Mouse (Mus musculus): Measurements from ENCODE around the gene Gabrg3. TPM values are rescaled to one million over a fixed set of nuclear protein-coding genes. Genes with fewer than 3 reads are reported as not detected.

Gene Gabrg3
- polyA plus RNA-seq, 1 experiment from 2014 or later: 0.46 TPM

DNA sequence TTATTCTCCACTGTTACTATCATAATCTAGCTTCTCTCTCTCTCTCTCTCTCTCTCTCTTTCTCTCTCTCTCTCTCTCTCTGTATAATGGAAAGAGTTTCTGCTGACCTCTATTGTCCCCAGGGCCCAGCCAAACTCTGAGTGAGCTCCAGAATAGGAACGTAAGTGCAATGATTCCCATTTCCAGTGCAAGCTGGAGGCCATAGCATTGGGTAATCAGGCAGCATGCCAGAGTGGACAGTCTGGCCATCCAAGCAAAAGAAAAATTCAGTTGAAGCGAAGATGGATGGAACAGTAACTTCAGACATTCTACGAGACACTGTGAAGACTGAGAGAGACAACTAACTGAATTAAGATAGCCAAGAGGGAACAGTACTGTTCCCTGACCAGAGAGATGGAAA, 228.8 kb downstream of the Gabrg3 start:
- no peak overlapping the region for H3K4me3 ChIP-seq
- no peaks in the 10 kb centered on the region for H3K27me3 ChIP-seq
- H3K9ac ChIP-seq: no peak overlapping the region
- ATAC-seq (ENCODE audit: insufficient number of reproducible peaks, insufficient read depth, low FRiP score, low TSS enrichment): no peak
- H3K9me3 ChIP-seq: no peaks in the 10 kb centered on the region
- H3K27ac ChIP-seq: no peak overlapping the region
- WGBS: 77% methylated on average over 3 of the region's 3 CpGs
- no peak overlapping the region for H3K4me2 ChIP-seq (replicated peaks)
- no peaks in the 10 kb centered on the region for H3K36me3 ChIP-seq
- no peaks in the 10 kb centered on the region for H3K4me1 ChIP-seq

GRCm38 (mm10) chr7:57153743-57154142, 233.2 kb downstream of the Gabrg3 start:
- 28% methylated on average over 5 of the region's 5 CpGs for WGBS

GRCm38 (mm10) chr7:57150768-57151167, 236.2 kb downstream of the Gabrg3 start:
- WGBS: 81% methylated on average over 5 of the region's 5 CpGs

More at GRCm38 (mm10) chr7:57153743-57154142, 233.2 kb downstream of the Gabrg3 start:
- Histone ChIP-seq H3K4me1 (no peaks in the 10 kb centered on the region), H3K4me3 (no peak overlapping the region), H3K9ac (no peak overlapping the region), H3K36me3 (no peaks in the 10 kb centered on the region), H3K27ac (no peak overlapping the region), H3K27me3 (no peaks in the 10 kb centered on the region), H3K4me2 (replicated peaks) (no peak overlapping the region), H3K9me3 (no peaks in the 10 kb centered on the region)
- ATAC-seq (ENCODE audit: insufficient number of reproducible peaks, insufficient read depth, low FRiP score, low TSS enrichment): no peak

DNA sequence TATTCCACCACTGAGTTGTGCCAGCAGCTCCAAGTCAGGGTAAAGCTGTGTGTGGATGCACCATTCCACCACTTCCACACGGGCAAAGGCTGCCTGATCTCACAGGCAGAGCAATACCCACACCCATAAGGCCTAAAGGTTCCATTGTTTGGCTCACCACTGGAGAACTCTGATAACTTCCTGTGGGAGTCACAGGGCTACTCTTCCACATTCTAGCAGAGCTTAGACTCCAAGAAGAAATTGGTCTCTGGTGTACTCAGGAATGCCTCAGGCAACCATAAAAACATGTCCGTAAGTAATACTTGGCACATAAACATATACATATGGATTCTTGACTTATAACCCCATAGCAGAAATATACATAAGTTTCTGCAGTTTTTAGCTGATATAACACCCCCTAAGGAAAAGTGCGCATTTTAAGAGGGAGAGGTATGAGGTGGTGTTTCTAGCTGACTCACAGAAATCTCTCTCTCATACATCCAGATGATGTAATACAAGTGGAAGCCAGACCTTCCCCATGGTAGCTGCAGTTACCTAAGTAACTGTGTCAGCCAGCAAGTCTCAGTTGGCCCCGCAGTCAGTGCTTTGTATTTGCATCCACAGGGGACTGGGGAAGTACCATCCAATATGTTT, 248.8 kb downstream of the Gabrg3 start:
- H3K4me3 ChIP-seq: no peak overlapping the region
- no peaks in the 10 kb centered on the region for H3K36me3 ChIP-seq
- no peaks in the 10 kb centered on the region for H3K27me3 ChIP-seq
- no peaks in the 10 kb centered on the region for H3K9me3 ChIP-seq
- H3K4me2 ChIP-seq (replicated peaks): no peak overlapping the region
- no peak overlapping the region for H3K27ac ChIP-seq
- H3K4me1 ChIP-seq: no peaks in the 10 kb centered on the region
- ATAC-seq (ENCODE audit: insufficient number of reproducible peaks, insufficient read depth, low FRiP score, low TSS enrichment): no peak
- 75% methylated on average over 4 of the region's 4 CpGs for WGBS
- H3K9ac ChIP-seq: no peak overlapping the region

More at GRCm38 (mm10) chr7:57150768-57151167, 236.2 kb downstream of the Gabrg3 start:
- Histone ChIP-seq H3K27me3 (no peaks in the 10 kb centered on the region), H3K9ac (no peak overlapping the region), H3K4me2 (replicated peaks) (no peak overlapping the region), H3K4me1 (no peaks in the 10 kb centered on the region), H3K4me3 (no peak overlapping the region), H3K9me3 (no peaks in the 10 kb centered on the region), H3K27ac (no peak overlapping the region), H3K36me3 (no peaks in the 10 kb centered on the region)
- no peak for ATAC-seq (ENCODE audit: insufficient number of reproducible peaks, insufficient read depth, low FRiP score, low TSS enrichment)

GRCm38 (mm10) chr7:57133009-57133408, 254.0 kb downstream of the Gabrg3 start:
- no peak overlapping the region for H3K27ac ChIP-seq
- H3K27me3 ChIP-seq: no peaks in the 10 kb centered on the region
- no peak overlapping the region for H3K9ac ChIP-seq
- no peaks in the 10 kb centered on the region for H3K36me3 ChIP-seq
- no peaks in the 10 kb centered on the region for H3K4me1 ChIP-seq
- H3K9me3 ChIP-seq: no peaks in the 10 kb centered on the region
- no peak for ATAC-seq (ENCODE audit: insufficient number of reproducible peaks, insufficient read depth, low FRiP score, low TSS enrichment)
- no peak overlapping the region for H3K4me3 ChIP-seq
- WGBS: 74% methylated on average over 4 of the region's 4 CpGs
- H3K4me2 ChIP-seq (replicated peaks): no peak overlapping the region

DNA sequence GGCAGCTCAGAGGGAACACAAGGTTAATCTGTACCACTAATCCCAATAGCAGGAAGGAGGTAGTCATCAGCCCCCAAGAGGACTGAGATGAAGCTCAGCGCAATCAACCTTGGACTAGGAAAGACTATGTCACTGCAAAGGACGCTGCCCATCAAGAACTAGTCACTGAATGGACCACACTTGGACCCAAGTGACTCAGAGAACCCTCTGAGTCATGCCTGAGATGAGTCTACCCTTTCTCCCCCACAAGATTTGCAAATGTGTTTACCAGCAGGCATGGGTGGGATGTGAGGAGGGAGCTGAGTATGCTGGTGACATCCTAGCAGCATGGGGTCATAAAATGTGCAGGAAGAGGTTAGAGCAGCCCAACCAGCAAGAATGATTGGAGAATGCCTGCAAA, 254.5 kb downstream of the Gabrg3 start:
- Histone ChIP-seq H3K4me3 (no peak overlapping the region), H3K4me2 (replicated peaks) (no peak overlapping the region), H3K36me3 (no peaks in the 10 kb centered on the region), H3K27ac (no peak overlapping the region), H3K9me3 (no peaks in the 10 kb centered on the region), H3K4me1 (no peaks in the 10 kb centered on the region), H3K27me3 (no peaks in the 10 kb centered on the region), H3K9ac (no peak overlapping the region)
- ATAC-seq (ENCODE audit: insufficient number of reproducible peaks, insufficient read depth, low FRiP score, low TSS enrichment): no peak
- WGBS: 73% methylated on average over 2 of the region's 2 CpGs

GRCm38 (mm10) chr7:57100065-57100464, 286.9 kb downstream of the Gabrg3 start:
- WGBS: 80% methylated on average over 3 of the region's 3 CpGs
- Histone ChIP-seq H3K27me3 (no peaks in the 10 kb centered on the region), H3K4me3 (no peak overlapping the region), H3K9me3 (no peaks in the 10 kb centered on the region), H3K27ac (no peak overlapping the region), H3K4me1 (no peaks in the 10 kb centered on the region), H3K36me3 (no peaks in the 10 kb centered on the region), H3K9ac (no peak overlapping the region), H3K4me2 (replicated peaks) (no peak overlapping the region)
- ATAC-seq (ENCODE audit: insufficient number of reproducible peaks, insufficient read depth, low FRiP score, low TSS enrichment): no peak

DNA sequence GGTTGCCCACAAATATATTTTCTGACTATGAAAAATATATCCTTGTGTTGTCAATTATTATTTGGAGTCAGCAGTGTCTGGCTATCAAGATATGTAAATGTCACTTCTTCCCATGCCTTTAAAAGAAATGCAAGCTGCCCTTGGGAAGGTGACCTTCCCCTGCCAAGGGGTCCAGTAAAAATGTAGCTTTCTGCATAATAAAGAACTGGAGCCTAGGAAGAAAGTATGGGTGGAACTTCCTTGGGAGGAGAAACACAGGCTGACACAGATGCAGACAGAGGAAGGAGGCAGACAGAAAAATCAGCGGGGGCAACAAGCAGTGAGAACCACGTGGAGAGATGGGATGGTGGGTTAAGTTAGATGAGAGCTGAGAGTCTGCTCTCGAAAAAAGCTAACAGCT, 304.9 kb downstream of the Gabrg3 start:
- no peak overlapping the region for H3K27ac ChIP-seq
- H3K4me2 ChIP-seq (replicated peaks): no peak overlapping the region
- ATAC-seq (ENCODE audit: insufficient number of reproducible peaks, insufficient read depth, low FRiP score, low TSS enrichment): no peak
- no peak overlapping the region for H3K4me3 ChIP-seq
- no peaks in the 10 kb centered on the region for H3K9me3 ChIP-seq
- H3K27me3 ChIP-seq: no peaks in the 10 kb centered on the region
- H3K9ac ChIP-seq: no peak overlapping the region
- WGBS: 68% methylated on average over 3 of the region's 3 CpGs
- H3K4me1 ChIP-seq: no peaks in the 10 kb centered on the region
- H3K36me3 ChIP-seq: no peaks in the 10 kb centered on the region

- Histone ChIP-seq H3K9ac (no peak overlapping the region), H3K27me3 (no peaks in the 10 kb centered on the region), H3K4me2 (replicated peaks) (no peak overlapping the region), H3K4me3 (no peak overlapping the region), H3K9me3 (no peaks in the 10 kb centered on the region), H3K27ac (no peak overlapping the region), H3K4me1 (no peaks in the 10 kb centered on the region), H3K36me3 (no peaks in the 10 kb centered on the region)
- ATAC-seq (ENCODE audit: insufficient number of reproducible peaks, insufficient read depth, low FRiP score, low TSS enrichment): no peak
- 99% methylated on average over 2 of the region's 2 CpGs for WGBS
These were observed 315.4 kb downstream of the Gabrg3 start for GRCm38 (mm10) chr7:57071435-57072160.

GRCm38 (mm10) chr7:57065398-57065797, 321.6 kb downstream of the Gabrg3 start:
- WGBS: 91% methylated on average over 3 of the region's 3 CpGs
- no peak overlapping the region for H3K9ac ChIP-seq
- ATAC-seq (ENCODE audit: insufficient number of reproducible peaks, insufficient read depth, low FRiP score, low TSS enrichment): no peak

DNA sequence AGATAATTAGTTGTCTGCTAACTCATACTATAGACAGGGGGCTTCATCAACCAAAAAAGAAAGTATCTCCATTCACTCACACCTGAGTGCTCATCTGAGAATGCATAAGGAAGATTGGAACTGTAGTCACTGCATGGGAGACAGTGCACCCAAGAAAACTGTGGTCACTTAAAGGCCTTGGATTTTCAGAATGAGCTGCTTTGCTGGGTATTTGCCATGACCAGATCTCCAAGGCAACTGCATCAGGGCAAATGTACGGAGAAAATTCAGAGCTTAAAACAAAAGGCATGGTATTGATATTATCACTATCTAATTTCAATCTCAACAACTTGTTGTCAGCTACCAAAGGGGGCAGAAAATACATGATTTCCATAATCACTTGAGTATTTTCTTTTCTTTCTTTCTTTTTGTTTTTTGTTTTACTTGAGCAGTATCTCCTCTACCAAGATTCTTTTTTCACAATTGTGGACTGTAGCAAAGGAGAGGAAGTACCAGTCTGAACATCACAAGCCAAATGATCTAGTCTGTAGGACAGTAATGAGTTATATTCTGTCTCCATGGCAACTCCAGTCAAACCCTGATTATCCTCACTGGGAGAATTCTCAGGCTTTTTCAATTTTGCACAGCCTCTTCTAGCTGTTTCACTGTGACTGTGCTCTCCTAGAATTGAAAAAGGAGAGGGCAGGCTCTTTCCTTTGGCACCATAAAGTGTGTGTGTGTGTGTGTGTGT, 335.9 kb downstream of the Gabrg3 start:
- WGBS: 77% methylated on average over 1 of the region's 1 CpGs
- ATAC-seq (ENCODE audit: insufficient number of reproducible peaks, insufficient read depth, low FRiP score, low TSS enrichment): no peak
- Histone ChIP-seq H3K4me2 (replicated peaks) (no peak overlapping the region), H3K27me3 (no peaks in the 10 kb centered on the region), H3K9me3 (no peaks in the 10 kb centered on the region), H3K9ac (no peak overlapping the region), H3K4me1 (no peaks in the 10 kb centered on the region), H3K36me3 (no peaks in the 10 kb centered on the region), H3K27ac (no peak overlapping the region), H3K4me3 (no peak overlapping the region)

More at GRCm38 (mm10) chr7:57065398-57065797, 321.6 kb downstream of the Gabrg3 start:
- no peak overlapping the region for H3K4me3 ChIP-seq
- H3K27me3 ChIP-seq: no peaks in the 10 kb centered on the region
- no peaks in the 10 kb centered on the region for H3K36me3 ChIP-seq
- no peaks in the 10 kb centered on the region for H3K4me1 ChIP-seq
- H3K9me3 ChIP-seq: no peaks in the 10 kb centered on the region
- H3K4me2 ChIP-seq (replicated peaks): no peak overlapping the region
- no peak overlapping the region for H3K27ac ChIP-seq

Data from embryonic facial prominence, embryonic 12.5 days (tissue).